Comparison of ENCODE assay signal across 25 mouse cellular contexts in genomic region chr9:43315320-43315950, GRCm38 (mm10). TPM values are rescaled to one million over a fixed set of nuclear protein-coding genes. Genes with fewer than 3 reads are reported as not detected.
A peak's percentile ranks its signal among the peaks of the same experiment; 100 is the strongest.
DNase-seq lines count a peak whose midpoint lies in the region; ATAC-seq and TF ChIP-seq lines count a peak whose summit lies in the region.
"Had no signal": no experiment of that assay in that cellular context is flagged by ENCODE, and none has a peak within 500 bp of the region (broad histone marks: within the 10 kb centered on the region; RNA-seq: fewer than 3 reads in every experiment).

No protein-coding gene starts in this region.

- no peaks in the 10 kb centered on the region for H3K9me3 ChIP-seq in kidney, postnatal 0 days (replicated peaks; ENCODE audit: low read length)
- H3K9me3 ChIP-seq in embryonic facial prominence, embryonic 10.5 days: no peaks in the 10 kb centered on the region
- no peaks in the 10 kb centered on the region for H3K9me3 ChIP-seq in limb, embryonic 10.5 days (replicated peaks)
- no peaks in the 10 kb centered on the region for H3K9me3 ChIP-seq in intestine, embryonic 16.5 days (ENCODE audit: control insufficient read depth, low read length)
- H3K9me3 ChIP-seq: heart, embryonic 13.5 days; liver, embryonic 13.5 days; lung, embryonic 15.5 days had no signal

- DNase-seq in kidney, postnatal 0 days (ENCODE audit: low spot score): peak; percentile 19
- no peak for DNase-seq in kidney, postnatal 36 days
- peak; percentile 38 for DNase-seq in embryo, embryonic 10 days (ENCODE audit: low spot score)
- peak; percentile 53 for DNase-seq in embryonic facial prominence, embryonic 10.5 days (ENCODE audit: low spot score)
- DNase-seq in limb, embryonic 10.5 days (ENCODE audit: low spot score): no peak
- no peak for DNase-seq in adipocyte (ENCODE audit: low spot score)
- DNase-seq: adrenal gland, postnatal 14 days; cerebellum, adult 11 months; cerebellum, postnatal 14 days; heart, postnatal 36 days; kidney, adult 18-20 months; kidney, postnatal 25 days; layer of hippocampus, adult 9-11 months; liver, embryonic 13.5 days; lung, postnatal 4 days; right cerebral cortex, adult 18-20 months had no signal

- ATAC-seq in kidney, postnatal 0 days (replicated peaks; ENCODE audit: low FRiP score, low read depth): no peak
- ATAC-seq in intestine, embryonic 16.5 days: no peak
- no peak for ATAC-seq in erythroid progenitor cell, adult 5-6 weeks (replicated peaks; ENCODE audit: low FRiP score, poor library complexity, severe bottlenecking)

- H3K4me3 ChIP-seq in kidney, postnatal 0 days (replicated peaks; ENCODE audit: low read depth, low read length): no peak overlapping the region
- no peak overlapping the region for H3K4me3 ChIP-seq in embryonic facial prominence, embryonic 10.5 days
- H3K4me3 ChIP-seq in limb, embryonic 10.5 days: no peak overlapping the region
- H3K4me3 ChIP-seq in intestine, embryonic 16.5 days (ENCODE audit: low read length): no peak overlapping the region
- H3K4me3 ChIP-seq: heart, embryonic 13.5 days; left cerebral cortex, adult 2 months; liver, embryonic 13.5 days; lung, embryonic 15.5 days had no signal

- H3K4me2 ChIP-seq in kidney, postnatal 0 days (ENCODE audit: low read length): no peak overlapping the region
- no peak overlapping the region for H3K4me2 ChIP-seq in intestine, embryonic 16.5 days (ENCODE audit: low read depth, low read length)
- H3K4me2 ChIP-seq: heart, embryonic 13.5 days; liver, embryonic 13.5 days; lung, embryonic 15.5 days; midbrain, embryonic 11.5 days had no signal

- no peaks in the 10 kb centered on the region for H3K36me3 ChIP-seq in kidney, postnatal 0 days (ENCODE audit: insufficient read depth, low read length)
- no peaks in the 10 kb centered on the region for H3K36me3 ChIP-seq in embryonic facial prominence, embryonic 10.5 days (replicated peaks)
- H3K36me3 ChIP-seq in limb, embryonic 10.5 days: no peaks in the 10 kb centered on the region
- H3K36me3 ChIP-seq in intestine, embryonic 16.5 days (ENCODE audit: control insufficient read depth, insufficient read depth, low read length): no peaks in the 10 kb centered on the region
- H3K36me3 ChIP-seq: heart, embryonic 13.5 days; liver, embryonic 13.5 days; lung, embryonic 15.5 days had no signal

- no peak for TF ChIP-seq CTCF in kidney, postnatal 0 days (IDR thresholded peaks at IDR 0.05; ENCODE audit: low read depth)

- H3K9ac ChIP-seq in kidney, postnatal 0 days (ENCODE audit: low read depth, low read length): no peak overlapping the region
- H3K9ac ChIP-seq in intestine, embryonic 16.5 days (ENCODE audit: low read depth, low read length): no peak overlapping the region
- H3K9ac ChIP-seq: heart, embryonic 13.5 days; liver, embryonic 13.5 days; lung, embryonic 15.5 days had no signal

- no peak overlapping the region for H3K27ac ChIP-seq in kidney, postnatal 0 days
- peak overlapping the region; percentile 75 for H3K27ac ChIP-seq in embryonic facial prominence, embryonic 10.5 days (replicated peaks)
- H3K27ac ChIP-seq in limb, embryonic 10.5 days: peak overlapping the region; percentile 56; the same call in 1 of the 2 replicates
- H3K27ac ChIP-seq in intestine, embryonic 16.5 days (ENCODE audit: low read length): no peak overlapping the region
- H3K27ac ChIP-seq: heart, embryonic 13.5 days; left cerebral cortex, adult 2 months; liver, embryonic 13.5 days; lung, embryonic 15.5 days had no signal

- 60% methylated on average over 3 of the region's 3 CpGs for WGBS in kidney, postnatal 0 days
- WGBS in embryonic facial prominence, embryonic 10.5 days: 44% methylated on average over 3 of the region's 3 CpGs
- 76% methylated on average over 3 of the region's 3 CpGs for WGBS in limb, embryonic 10.5 days
- WGBS in intestine, embryonic 16.5 days: 69% methylated on average over 3 of the region's 3 CpGs

- no peaks in the 10 kb centered on the region for H3K27me3 ChIP-seq in kidney, postnatal 0 days (ENCODE audit: insufficient read depth, low read length)
- peaks cover 12% of the 10 kb centered on the region for H3K27me3 ChIP-seq in embryonic facial prominence, embryonic 10.5 days (replicated peaks; ENCODE audit: low read depth, poor library complexity, severe bottlenecking)
- H3K27me3 ChIP-seq in limb, embryonic 10.5 days (ENCODE audit: low read depth, poor library complexity, severe bottlenecking): peaks cover 12% of the 10 kb centered on the region
- no peaks in the 10 kb centered on the region for H3K27me3 ChIP-seq in intestine, embryonic 16.5 days (replicated peaks; ENCODE audit: control insufficient read depth, insufficient read depth, low read length)
- H3K27me3 ChIP-seq: lung, embryonic 15.5 days had no signal

- H3K4me1 ChIP-seq in kidney, postnatal 0 days (replicated peaks; ENCODE audit: insufficient read depth, low read length): no peaks in the 10 kb centered on the region
- H3K4me1 ChIP-seq in embryonic facial prominence, embryonic 10.5 days: peaks cover 30% of the 10 kb centered on the region
- H3K4me1 ChIP-seq in limb, embryonic 10.5 days: peaks cover 12% of the 10 kb centered on the region
- no peaks in the 10 kb centered on the region for H3K4me1 ChIP-seq in intestine, embryonic 16.5 days (ENCODE audit: control insufficient read depth, insufficient read depth, low read length)
- H3K4me1 ChIP-seq: heart, embryonic 13.5 days; liver, embryonic 13.5 days; lung, embryonic 15.5 days had no signal

RNA-seq across cellular contexts. Expression of gene Trim29, which starts 4.8 kb away (rescaled TPM):
- polyA plus RNA-seq in kidney, postnatal 0 days (2015; fragmentation: Nextera tagmentation; extraction: Ambion mirVana): 2.5 and 2.6 TPM in 2 replicates
- polyA plus RNA-seq in embryonic facial prominence, embryonic 10.5 days (2016; fragmentation: Nextera tagmentation; extraction: Ambion mirVana): 4.4 and 4.7 TPM in 2 replicates
- polyA plus RNA-seq in limb, embryonic 10.5 days (2016; fragmentation: Nextera tagmentation; extraction: Ambion mirVana): 5.8 and 5.9 TPM in 2 replicates
- 0.87 and 1.0 TPM in 2 replicates for polyA plus RNA-seq in intestine, embryonic 16.5 days (2015; fragmentation: Nextera tagmentation; extraction: Ambion mirVana)
- not detected in 2 replicates for total RNA-seq in erythroid progenitor cell, adult 5-6 weeks (2015; ENCODE audit: low replicate concordance)
- total RNA-seq in erythroid progenitor cell, adult 5-6 weeks (2017; ENCODE audit: low replicate concordance): not detected in 2 replicates
- total RNA-seq: gastrocnemius, adult 18-20 months; granulocyte monocyte progenitor cell, adult 5-6 weeks; left cerebral cortex, adult 2 months; monocyte, adult 5-6 weeks had no signal

Comparison
In these comparisons a context has a peak if more than half of its experiments do, and no peak if none do; other contexts are left out.
1. DNase-seq: peak in kidney, postnatal 0 days (single experiment), embryo, embryonic 10 days (single experiment) and embryonic facial prominence, embryonic 10.5 days (single experiment); none in kidney, postnatal 36 days (0 of 2), limb, embryonic 10.5 days (single experiment) and adipocyte (single experiment).
2. H3K27ac ChIP-seq: peak in embryonic facial prominence, embryonic 10.5 days (single experiment) and limb, embryonic 10.5 days (single experiment); none in kidney, postnatal 0 days (single experiment) and intestine, embryonic 16.5 days (single experiment).